Mouse (Mus musculus): ENCODE measurements around the gene Chrm4.

Gene Chrm4

DNA sequence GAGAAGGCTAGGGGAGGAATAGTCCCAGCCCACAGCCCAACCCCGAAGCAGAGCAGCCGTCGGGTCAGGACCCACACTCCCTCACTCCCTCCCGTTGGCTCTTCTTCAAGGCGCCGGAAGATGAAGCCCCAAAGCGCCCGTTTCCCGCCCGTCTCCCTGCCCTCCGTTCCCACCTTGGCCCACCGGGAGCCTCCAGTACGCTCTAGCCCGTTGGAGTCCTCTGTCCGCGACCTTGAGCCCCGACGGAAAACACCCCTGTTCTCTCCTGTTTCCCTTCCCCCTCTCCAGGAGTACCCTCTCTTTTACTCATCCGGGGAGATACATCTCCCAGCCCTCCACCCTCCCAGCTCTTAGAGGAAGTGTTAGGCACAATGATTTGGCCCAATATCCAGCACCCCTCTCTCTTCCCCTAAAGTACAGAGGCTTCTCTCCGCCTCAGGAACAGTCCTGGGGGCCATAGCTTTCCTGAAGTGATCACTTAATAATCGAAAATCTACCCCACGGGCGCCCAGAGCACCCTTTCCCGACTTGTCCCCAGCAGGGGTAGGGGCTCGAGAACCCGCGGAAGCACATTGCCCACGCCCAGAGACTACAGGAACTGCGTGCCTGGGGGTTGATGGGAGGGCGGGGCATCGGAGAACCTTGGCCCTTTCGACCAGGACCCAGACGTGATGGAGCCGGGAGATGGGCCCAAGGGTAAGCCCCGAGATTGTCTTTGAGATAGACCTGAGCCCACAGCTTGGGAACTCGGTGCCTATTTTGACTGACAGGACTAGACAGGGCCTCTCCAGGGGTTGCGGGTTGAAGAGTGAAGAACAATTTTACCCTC, 4.2 kb upstream of the Chrm4 start:
- DNase-seq (ENCODE audit: low read depth, low spot score) = peak; percentile 56

DNA sequence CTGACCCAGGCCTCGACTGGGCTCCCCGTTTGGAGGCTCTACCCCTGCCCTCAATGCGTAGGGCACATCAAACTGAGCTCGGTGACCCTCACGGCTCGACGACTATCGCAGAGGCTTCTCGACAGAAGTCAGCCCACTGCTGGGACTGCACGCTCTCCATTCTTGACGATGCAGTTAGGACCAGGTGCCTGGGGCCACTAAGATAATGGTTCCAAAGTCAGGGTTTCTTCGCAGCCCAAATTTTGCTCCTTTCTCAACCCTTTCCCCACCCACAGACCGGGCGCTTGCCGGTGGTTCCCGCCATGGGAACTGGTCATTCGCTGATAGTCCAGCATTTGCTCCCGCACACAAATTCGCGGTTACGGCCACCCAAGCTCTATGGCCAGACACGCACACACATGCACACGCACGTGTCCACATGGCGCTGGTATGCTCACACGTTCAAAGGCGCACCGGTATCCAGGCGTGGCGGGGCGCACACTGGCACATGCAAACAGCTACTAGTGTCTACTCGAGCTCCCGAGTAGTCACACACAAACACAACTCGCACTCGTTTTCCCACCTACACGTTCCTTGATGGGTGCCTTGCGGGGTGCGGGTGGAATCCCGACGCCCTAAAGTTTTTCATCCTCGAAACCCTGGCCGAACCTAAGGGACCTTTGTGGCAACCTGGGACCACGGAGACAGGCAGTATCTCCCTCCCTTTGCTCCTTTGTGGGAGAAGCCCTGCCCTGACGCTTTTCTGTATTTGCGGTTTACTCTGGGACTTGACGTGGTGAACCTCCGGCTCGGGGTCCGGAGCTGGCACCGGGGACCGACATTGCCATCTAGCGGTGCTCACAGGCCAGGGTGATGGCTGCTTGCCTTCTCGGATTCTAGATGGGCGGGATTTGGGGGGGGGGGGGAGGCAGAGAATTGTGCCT, 3.4 kb upstream of the Chrm4 start:
- DNase-seq (ENCODE audit: low read depth, low spot score) = peak; percentile 84

DNA sequence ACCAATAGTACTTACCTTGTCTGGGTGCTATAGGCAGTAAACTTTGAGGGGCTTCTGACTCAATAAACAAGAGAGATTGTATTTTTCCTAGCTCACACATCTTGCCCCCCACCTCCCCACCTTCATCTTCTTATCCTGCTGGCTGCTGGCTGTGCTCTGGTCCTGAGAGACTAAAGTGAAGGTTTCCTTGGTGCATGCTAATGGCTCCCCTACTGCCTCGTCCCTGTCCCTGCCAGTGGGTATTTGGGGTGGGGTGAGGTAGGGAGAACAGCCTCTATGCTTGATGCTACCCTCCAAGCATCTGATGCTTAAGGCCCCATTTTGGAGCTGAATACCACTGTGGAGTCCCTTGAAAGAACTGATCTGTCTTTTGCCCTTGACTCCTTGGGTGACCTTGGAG, 2.3 kb upstream of the Chrm4 start:
- DNase-seq (ENCODE audit: low read depth, low spot score) = no peak

DNA sequence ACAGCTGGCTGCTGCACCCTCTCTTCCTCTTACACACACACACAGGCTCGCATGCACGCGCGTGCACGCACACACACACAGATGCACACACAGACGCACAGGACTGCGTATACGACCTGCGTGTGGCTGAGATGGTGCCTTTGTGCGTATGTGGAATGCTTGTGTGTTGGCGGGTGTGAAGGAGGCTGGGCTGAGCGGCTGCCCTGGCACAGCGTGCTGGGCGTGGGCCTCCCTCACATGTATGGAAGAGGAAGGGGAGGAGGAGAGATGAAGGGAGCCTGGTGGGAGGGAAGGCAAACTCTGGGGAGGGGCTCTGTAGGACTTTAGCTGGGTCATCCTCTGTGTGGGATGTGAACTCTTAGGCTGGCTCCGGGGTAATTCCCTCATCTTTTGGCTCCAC, 1.6 kb upstream of the Chrm4 start:
- no peak for DNase-seq (ENCODE audit: low read depth, low spot score)

DNA sequence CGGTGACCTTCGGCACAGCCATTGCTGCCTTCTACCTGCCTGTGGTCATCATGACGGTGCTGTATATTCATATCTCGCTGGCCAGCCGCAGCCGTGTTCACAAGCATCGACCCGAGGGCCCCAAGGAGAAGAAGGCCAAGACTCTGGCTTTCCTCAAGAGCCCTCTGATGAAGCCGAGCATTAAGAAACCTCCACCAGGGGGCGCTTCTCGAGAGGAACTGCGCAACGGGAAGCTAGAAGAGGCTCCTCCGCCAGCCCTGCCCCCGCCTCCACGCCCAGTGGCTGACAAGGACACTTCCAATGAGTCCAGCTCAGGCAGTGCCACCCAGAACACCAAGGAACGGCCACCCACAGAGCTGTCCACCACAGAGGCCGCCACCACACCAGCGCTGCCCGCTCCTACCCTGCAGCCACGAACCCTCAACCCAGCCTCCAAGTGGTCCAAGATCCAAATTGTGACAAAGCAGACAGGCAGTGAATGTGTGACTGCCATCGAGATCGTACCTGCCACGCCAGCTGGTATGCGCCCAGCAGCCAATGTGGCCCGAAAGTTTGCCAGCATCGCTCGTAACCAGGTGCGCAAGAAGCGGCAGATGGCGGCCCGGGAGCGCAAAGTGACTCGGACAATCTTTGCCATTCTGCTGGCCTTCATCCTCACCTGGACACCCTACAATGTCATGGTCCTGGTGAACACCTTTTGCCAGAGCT, 931 bp downstream of the Chrm4 start:
- DNase-seq (ENCODE audit: low read depth, low spot score) = peak; percentile 90

DNA sequence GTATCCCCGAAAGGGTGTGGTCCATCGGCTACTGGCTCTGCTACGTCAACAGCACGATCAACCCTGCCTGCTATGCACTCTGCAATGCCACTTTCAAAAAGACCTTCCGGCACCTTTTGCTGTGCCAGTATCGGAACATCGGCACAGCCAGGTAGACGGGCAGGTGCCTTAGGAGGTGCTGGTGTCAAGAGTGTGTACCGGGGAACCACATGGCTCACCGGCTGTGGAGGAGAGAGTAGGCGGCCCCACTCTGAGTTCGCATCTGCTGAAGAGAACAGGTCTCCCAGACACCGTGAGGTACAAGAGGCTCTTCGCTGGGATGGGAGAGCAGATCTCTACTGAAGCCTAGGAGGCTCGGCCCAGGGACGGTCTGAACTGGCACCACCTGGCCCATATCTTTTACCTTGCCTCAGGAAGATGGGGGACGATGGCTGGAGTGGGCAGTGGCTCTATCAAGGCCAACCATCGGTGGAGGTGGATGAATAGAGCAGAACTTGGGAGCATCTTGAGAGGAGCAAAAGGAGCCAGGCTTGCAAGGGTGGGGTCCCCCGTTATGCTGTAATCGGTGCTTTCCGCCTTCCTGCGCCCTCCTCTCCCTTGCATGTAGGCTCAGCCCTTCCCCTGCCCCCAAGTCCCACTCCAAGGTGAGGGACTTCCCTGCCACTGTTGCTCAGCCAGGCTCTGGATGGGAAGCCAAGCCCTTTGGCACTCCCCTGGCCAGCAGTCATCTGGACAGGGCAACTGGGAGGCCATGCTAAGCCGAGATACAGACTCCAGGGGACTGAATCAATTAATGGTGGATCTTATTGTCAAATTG, 1.7 kb downstream of the Chrm4 start:
- no peak for DNase-seq (ENCODE audit: low read depth, low spot score)

DNA sequence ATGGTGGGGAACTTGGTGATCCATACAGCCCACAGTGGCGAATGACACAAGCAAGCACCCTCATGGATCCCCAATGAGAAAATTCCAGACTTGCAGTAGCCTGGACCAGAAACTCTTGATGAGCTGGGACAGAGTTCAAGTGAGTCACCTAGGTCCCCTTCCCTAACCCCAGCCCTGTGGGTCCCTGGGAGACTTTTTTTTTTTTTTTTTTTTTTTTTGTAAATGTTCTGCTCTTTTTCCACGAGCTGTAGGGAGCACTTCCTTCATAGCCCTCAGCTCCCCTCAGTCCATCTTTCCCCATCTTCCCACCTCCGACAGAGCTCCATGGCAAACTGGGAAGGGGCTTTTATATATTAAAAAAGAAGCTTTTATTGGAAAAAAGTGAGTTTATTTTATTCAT, 2.4 kb downstream of the Chrm4 start:
- DNase-seq (ENCODE audit: low read depth, low spot score) = no peak

DNA sequence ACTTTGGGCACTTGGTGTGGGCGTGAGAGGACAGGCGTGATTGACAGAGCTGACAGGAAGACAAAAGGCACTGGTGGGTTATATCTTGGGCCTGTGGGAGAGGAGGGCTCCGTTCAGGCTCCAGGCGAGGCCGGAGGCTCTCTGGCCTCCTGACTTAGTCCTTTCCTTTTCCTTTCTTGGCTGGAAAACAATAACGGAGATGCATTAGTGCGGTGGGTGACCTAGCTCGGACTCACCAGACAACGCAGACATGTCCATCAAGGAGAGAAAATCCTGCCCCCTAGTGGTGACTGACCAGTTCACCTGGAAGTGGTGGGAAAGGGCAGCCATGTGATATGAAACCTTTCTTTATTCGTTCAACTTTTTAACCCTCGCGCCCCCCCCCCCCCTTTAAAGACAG, 2.9 kb downstream of the Chrm4 start:
- DNase-seq (ENCODE audit: low read depth, low spot score) = peak; percentile 89

DNA sequence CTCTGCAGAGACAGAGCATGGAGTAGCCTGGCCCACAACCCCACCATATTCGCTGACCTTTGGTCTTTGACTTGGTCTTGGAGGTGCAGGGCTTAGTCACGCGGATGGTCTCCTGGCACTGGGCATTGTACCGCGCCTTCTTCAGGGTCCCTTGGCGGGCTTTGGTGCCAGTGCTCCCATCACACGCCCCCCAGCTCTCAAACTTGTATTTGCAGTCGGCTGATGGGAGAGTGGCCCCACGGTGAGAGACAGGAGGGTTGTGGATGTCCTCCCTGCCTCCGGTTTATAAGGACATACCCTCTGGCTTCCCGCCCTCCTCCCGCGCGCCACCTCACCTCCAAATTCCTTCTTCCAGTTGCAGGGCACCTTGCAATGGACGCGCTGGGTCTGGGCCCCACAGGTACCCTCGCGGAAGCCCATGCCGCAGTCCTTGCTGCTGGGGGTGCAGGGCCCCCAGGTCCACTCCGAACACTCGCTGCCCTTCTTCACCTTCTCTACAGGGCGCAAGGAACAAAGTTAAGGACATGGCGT, 3.8 kb downstream of the Chrm4 start:
- peak; percentile 25 for DNase-seq (ENCODE audit: low read depth, low spot score)

DNA sequence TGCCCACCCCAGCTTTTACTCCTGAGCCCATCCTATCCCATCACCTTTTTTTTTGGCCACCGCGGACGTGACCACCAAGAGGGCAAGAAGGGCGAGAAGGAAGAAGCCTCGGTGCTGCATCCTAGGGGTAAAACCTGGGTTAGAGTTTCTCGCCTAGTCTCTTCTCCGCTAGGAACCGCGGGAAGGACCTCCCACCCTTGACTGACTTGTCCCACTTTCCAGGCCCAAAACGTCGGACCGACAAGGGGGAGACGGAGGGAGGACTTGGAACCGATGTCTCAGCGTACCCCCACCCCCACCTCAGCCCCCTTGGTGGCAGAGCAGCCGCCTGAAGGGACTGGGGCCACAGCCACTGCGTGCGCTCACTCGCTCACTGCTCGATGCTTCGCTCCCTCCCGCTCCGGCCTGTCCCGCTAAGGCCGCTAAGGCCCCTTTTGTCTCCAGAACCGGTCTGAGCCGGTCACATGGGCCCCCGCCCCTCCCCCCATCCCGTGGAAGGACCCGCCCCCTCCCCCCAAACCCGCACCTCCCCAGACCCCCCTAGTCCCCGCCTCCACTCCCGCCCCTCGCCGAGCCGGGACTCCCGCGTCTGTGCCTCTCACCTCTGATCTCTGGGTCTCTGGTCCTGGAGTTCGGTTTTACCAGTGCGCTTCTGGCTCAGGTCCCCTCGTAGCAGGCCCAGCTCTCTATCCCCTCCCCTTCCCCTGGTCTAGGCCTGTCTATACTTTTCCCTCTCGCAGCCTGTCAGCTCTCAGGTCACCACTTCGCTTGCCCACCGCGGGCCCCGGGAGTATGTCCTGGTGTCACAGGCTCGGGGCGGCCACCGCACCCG, 4.5 kb downstream of the Chrm4 start:
- peak; percentile 93 for DNase-seq (ENCODE audit: low read depth, low spot score)

DNA sequence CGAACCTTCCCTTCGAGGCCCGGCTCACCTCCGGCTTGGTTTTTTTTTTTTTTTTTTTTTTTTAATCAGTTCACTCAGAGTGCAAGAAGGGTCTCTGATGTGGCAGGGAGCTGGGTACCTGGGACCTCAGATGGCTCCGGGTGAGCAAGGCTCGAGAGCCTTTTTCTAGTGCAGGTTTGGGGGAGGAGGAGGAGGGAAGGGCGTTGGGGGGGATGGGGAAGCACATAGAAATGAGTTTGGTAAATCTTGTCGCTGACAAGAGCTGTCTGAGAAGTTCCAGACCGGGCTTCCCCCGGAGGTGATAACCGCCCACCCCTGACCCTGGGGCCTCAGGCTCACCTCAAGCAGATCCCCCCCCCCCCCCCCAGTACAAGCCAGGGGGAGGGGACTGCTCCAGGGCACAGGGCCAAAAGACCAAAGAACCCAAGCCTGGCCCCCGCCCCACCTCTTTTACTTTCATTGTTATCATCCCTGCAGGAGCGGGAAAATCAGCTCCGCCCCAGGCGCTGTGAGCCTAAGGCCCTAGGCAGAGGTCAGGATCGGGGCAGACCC, 5.2 kb downstream of the Chrm4 start, which contains the start of gene Mdk:
Gene Mdk (minus strand): TSS at position 138 of the 552 bp plus-strand sequence.
- peak; percentile 96 for DNase-seq (ENCODE audit: low read depth, low spot score)

DNA sequence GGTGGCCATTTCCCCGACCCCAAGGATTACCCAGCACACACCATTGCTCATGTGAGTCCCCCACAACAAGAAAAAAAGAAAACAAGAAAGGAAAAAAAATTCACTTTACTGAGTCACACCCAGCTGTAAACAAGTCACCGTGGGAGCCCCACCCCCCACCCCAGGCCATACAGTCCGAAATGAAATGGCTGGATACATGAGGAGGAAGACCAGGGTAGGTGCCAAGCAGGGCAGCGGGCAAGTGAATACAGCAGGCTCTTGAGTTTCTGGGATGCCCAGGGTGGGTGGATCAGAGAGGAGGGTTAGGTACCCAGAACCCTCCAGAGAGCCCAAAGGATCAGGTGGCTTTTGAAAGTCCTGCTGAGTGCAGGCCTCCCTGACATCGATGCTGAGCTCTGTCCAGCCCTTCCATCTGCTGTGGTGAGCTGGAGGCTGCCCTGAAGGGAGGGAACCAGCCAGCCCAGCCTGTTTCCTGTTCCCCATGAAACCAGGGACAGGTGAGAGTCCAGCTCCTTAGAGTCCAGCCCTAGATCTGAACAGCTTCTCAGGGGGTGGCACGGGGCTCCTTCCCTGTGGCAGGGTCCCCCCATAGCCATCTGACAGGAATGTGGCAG, 5.8 kb downstream of the Chrm4 start:
- no peak for DNase-seq (ENCODE audit: low read depth, low spot score)

DNA sequence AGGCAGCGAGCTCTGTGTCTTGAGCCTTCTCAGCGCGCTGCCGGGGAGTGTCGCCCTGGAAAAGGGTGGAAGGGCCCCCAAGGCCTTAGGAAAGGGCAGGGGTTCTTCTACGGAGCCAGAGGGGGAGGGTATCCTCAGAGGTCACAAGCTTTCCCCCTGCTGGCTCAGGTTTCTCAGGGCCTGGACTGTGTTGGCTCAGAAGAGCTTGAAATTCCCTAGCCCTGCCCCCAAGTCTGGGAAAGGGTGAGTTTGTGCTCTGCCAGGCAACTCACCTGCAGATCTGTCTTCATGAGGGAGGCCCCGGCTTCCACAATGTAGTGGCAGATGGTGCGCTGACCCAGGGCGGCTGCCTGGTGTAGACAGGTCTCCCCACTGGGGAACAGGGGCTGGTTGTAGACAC, 6.4 kb downstream of the Chrm4 start:
- peak; percentile 52 for DNase-seq (ENCODE audit: low read depth, low spot score)

DNA sequence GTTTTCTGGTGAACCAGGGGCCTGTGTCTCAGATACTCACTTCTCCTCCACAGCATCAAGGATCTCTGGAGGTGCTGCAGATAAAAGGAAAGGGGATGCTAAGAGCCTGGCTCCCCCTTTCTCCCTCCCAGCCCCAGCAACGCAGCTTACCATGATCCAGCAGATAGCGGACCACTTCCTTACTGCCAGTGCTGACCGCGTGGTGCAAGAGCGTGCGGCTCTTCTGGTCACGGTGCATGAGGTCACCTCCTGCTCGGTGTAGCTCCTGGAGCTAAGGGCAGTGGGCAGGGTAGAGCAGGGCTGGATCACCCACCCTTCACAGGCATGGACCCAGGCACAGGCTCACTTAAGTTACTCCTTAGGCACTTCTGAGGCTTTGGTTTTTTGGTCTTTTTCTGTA, 7.0 kb downstream of the Chrm4 start:
- no peak for DNase-seq (ENCODE audit: low read depth, low spot score)

DNA sequence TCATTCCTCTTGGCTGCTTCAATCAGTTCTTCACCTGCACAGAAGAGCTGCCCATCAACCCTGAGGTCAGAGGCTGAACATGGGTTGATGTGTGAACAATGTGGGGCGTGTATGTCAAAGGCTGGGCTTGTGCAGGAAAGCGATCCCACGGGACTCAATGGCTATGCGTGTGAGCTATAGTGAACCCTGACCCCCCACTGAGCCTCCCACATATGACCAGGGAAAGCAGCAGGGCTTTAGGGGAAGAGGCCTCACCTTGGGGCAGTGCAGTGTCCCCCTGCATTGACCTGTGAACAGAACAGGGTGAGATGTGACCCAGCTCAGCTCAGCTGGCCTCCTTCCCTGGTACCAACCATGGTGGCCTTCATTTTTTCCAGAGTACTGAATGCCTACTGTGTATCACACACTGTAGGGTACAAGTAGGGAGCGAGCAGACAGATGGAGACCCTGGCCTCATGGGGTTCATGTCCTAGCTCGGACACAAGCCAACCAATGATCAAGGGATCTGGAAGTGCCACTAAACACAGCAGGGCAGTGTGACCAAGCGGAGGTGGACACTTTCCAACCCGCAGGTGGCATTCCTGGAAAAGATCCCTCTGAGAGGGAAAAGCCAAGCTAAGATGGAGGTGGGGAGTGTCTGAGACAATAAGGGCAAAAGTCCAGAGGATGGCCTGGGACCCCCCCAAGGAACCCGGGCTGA, 7.9 kb downstream of the Chrm4 start:
- DNase-seq (ENCODE audit: low read depth, low spot score) = no peak

DNA sequence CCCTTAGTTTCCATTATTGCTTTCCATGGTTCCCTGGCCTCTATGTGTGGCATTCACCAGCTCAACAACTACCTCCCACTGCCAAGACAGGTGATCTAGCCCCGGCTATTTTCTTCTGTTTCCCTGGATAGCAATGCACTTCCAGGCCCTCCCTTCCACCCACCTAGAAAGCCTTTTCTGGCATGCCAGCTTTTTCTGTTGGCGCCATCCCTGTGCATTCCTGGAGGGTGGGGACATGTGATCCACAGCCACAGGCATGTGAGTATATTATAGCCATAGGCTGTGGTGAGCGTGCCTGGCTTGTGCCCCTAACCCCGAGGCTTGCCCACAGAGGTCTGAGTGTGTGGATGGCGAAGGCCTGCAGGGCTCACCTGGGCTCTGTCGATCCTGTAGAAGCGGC, 9.1 kb downstream of the Chrm4 start:
- DNase-seq (ENCODE audit: low read depth, low spot score) = no peak

DNA sequence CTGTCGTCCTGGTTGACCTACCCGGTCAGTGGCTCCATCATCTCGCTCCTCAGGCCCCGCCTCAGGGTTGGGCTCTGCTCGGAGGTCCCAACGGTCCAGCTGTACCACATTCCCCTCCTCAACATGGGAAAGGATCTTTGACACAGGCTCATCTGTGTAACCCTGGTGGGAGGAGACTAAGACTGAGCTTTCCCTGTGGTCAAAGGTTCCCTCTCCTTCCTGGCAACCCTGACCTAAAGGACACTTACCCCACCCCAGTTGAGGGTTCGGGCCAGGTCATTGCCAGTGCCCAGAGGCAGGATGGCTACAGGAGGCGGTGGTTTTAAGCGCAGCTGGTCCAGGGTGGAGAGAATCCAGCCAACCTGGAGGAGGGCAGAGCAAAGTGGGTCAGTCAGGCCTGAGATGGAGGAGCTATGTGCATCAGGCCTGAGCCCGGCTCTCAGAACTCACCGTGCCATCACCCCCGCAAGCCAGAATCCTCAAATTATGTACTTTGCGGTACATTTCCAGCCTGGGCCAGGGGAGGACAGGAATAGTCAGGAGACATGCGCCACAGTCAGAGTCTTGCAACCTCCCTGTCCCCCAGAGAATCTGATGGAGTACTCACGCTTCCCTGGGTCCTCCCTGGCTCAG, 12.4 kb downstream of the Chrm4 start:
- no peak for DNase-seq (ENCODE audit: low read depth, low spot score)

DNA sequence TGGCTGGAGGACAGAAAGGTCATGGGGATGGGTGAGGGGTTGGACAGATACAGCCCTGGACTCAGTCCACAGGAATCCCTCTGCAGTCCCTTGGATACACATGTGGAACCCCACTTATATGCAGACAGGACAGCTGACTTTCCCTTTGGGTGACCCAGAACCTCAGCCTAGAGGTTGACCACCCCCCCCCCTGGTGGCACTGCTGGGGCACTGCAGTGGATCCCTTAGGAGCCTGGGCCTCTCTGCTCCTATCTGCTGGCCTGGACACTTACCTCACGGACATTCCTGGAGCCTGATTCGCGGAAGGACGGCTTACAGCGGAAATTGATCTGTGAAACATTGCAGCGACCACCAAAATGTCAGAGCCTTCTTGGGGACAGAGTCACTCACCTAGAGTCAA, 15.3 kb downstream of the Chrm4 start:
- peak; percentile 29 for DNase-seq (ENCODE audit: low read depth, low spot score)
